Mouse (Mus musculus) erythroblast, embryonic 14.5 days (primary cell): ENCODE measurements at regions not wholly inside any gene's neighbourhood (a gene's known extent, or its start where the extent isn't known, plus 50 kb on each side); places are given as distances from the start of the nearest gene placed in this dataset.

Experiments used
- GATA1 ChIP-seq: IDR thresholded peaks from 2 replicates; pipeline ENCODE4 v1.6.1; 2012; ENCODE audit warnings: low read length, inconsistent platforms, mixed read lengths
- TAL1 ChIP-seq: IDR thresholded peaks from 3 replicates; pipeline ENCODE4 v1.6.1; 2012; ENCODE audit warnings: low read length, inconsistent platforms, mixed read lengths

GRCm38 (mm10) chr10:17482751-17483150 is 240.3 kb upstream of the Cited2 start:
- TF ChIP-seq GATA1: no peak
- TF ChIP-seq TAL1: no peak
